Mouse (Mus musculus): ENCODE data around the gene Tln1.

GRCm38 (mm10) chr4:43552437-43552836 is 10.1 kb downstream of the Tln1 start:
- TF ChIP-seq POLR2A (IDR thresholded peaks at IDR 0.05; ENCODE audit: borderline replicate concordance, control insufficient read depth, low read depth, low read length), result no peak
- TF ChIP-seq CTCF (IDR thresholded peaks at IDR 0.05; ENCODE audit: control insufficient read depth, insufficient read depth, low read length), result no peak
